10 mouse cellular contexts compared by ENCODE assay signal in the genomic region with DNA sequence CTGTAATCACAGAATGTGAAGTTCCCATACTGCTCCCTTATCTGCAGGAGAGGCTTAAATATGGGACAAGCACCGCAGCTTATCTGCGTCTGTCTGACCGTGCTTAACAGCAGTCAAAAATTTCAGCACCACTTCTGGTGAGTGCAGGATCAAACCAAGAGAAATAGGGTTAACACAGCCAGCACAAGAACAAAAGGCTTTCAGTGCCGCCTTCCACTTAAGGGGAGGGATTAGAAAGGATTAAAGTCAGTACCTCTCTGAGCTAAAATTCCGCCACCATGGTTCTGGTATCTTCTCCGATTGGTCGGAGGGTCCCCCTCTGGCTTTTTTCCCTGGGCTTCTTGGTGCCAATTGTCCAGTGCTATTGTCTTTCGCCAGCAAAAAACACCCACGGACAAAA. TPM values are rescaled to one million over a fixed set of nuclear protein-coding genes. Genes with fewer than 3 reads are reported as not detected.
DNase-seq lines count a peak whose midpoint lies in the region; ATAC-seq lines count a peak whose summit lies in the region.
"Had no signal": no experiment of that assay in that cellular context is flagged by ENCODE, and none has a peak within 500 bp of the region (broad histone marks: within the 10 kb centered on the region; RNA-seq: fewer than 3 reads in every experiment).

No protein-coding gene starts in this region.

- H3K27ac ChIP-seq in lung, embryonic 16.5 days (ENCODE audit: low read length), result peak overlapping the region; percentile 67
- H3K27ac ChIP-seq in forebrain, embryonic 11.5 days (ENCODE audit: low read depth, low read length), result peak overlapping the region; percentile 53
- no peak overlapping the region for H3K27ac ChIP-seq in limb, embryonic 15.5 days
- no peak overlapping the region; the same call in 1 of the 2 replicates for H3K27ac ChIP-seq in stomach, embryonic 15.5 days

- H3K9me3 ChIP-seq in lung, embryonic 16.5 days (ENCODE audit: control insufficient read depth, low read length), result no peaks in the 10 kb centered on the region
- no peaks in the 10 kb centered on the region for H3K9me3 ChIP-seq in forebrain, embryonic 11.5 days (ENCODE audit: control insufficient read depth, low read length)
- no peaks in the 10 kb centered on the region for H3K9me3 ChIP-seq in limb, embryonic 15.5 days
- no peaks in the 10 kb centered on the region for H3K9me3 ChIP-seq in stomach, embryonic 15.5 days

- no peaks in the 10 kb centered on the region for H3K27me3 ChIP-seq in lung, embryonic 16.5 days (ENCODE audit: control insufficient read depth, insufficient read depth, low read depth, low read length)
- no peaks in the 10 kb centered on the region for H3K27me3 ChIP-seq in forebrain, embryonic 11.5 days (ENCODE audit: control insufficient read depth, insufficient read depth, low read length)
- H3K27me3 ChIP-seq in limb, embryonic 15.5 days, result no peaks in the 10 kb centered on the region
- no peaks in the 10 kb centered on the region for H3K27me3 ChIP-seq in stomach, embryonic 15.5 days (replicated peaks)
- H3K27me3 ChIP-seq: megakaryocyte, embryonic 14.5 days; Patski had no signal

- H3K4me2 ChIP-seq in lung, embryonic 16.5 days (ENCODE audit: low read depth, low read length), result peak overlapping the region; percentile 43
- H3K4me2 ChIP-seq in forebrain, embryonic 11.5 days (ENCODE audit: low read depth, low read length, severe bottlenecking), result peak overlapping the region; percentile 37
- H3K4me2 ChIP-seq in limb, embryonic 15.5 days, result peak overlapping the region; percentile 23
- H3K4me2 ChIP-seq in stomach, embryonic 15.5 days, result peak overlapping the region; percentile 35; the same call in 1 of the 2 replicates

- WGBS in lung, embryonic 16.5 days, result 27% methylated on average over 9 of the region's 9 CpGs
- 33% methylated on average over 9 of the region's 9 CpGs for WGBS in forebrain, embryonic 11.5 days
- 49% methylated on average over 9 of the region's 9 CpGs for WGBS in limb, embryonic 15.5 days
- WGBS in stomach, embryonic 15.5 days, result 54% methylated on average over 9 of the region's 9 CpGs

- H3K36me3 ChIP-seq in lung, embryonic 16.5 days (ENCODE audit: control insufficient read depth, insufficient read depth, low read length), result no peaks in the 10 kb centered on the region
- no peaks in the 10 kb centered on the region for H3K36me3 ChIP-seq in forebrain, embryonic 11.5 days (ENCODE audit: control insufficient read depth, insufficient read depth, low read length)
- no peaks in the 10 kb centered on the region for H3K36me3 ChIP-seq in limb, embryonic 15.5 days
- no peaks in the 10 kb centered on the region for H3K36me3 ChIP-seq in stomach, embryonic 15.5 days

- H3K4me1 ChIP-seq in lung, embryonic 16.5 days (replicated peaks; ENCODE audit: control insufficient read depth, insufficient read depth, low read length), result no peaks in the 10 kb centered on the region
- H3K4me1 ChIP-seq in forebrain, embryonic 11.5 days (replicated peaks; ENCODE audit: control insufficient read depth, insufficient read depth, low read length), result no peaks in the 10 kb centered on the region
- no peaks in the 10 kb centered on the region for H3K4me1 ChIP-seq in limb, embryonic 15.5 days
- H3K4me1 ChIP-seq in stomach, embryonic 15.5 days, result no peaks in the 10 kb centered on the region
- H3K4me1 ChIP-seq: megakaryocyte, embryonic 14.5 days had no signal

- DNase-seq in lung, adult 18-20 months, result no peak
- peak; percentile 52 for DNase-seq in forebrain, embryonic 11.5 days (ENCODE audit: low spot score)
- DNase-seq in adrenal gland, adult 2 months, result no peak
- no peak for DNase-seq in thymus, postnatal 14 days
- DNase-seq in thymus, postnatal 25 days, result no peak

- peak overlapping the region; percentile 17 for H3K9ac ChIP-seq in lung, embryonic 16.5 days (ENCODE audit: low read length)
- H3K9ac ChIP-seq in forebrain, embryonic 11.5 days (ENCODE audit: low read length), result peak overlapping the region; percentile 37
- H3K9ac ChIP-seq in limb, embryonic 15.5 days, result no peak overlapping the region
- no peak overlapping the region for H3K9ac ChIP-seq in stomach, embryonic 15.5 days

- peak; percentile 90 for ATAC-seq in lung, embryonic 16.5 days (ENCODE audit: low read depth)
- ATAC-seq in forebrain, embryonic 11.5 days (replicated peaks; ENCODE audit: low FRiP score), result peak; percentile 85
- no peak for ATAC-seq in limb, embryonic 15.5 days (ENCODE audit: insufficient number of reproducible peaks, low FRiP score, low TSS enrichment, low read depth)
- no peak for ATAC-seq in stomach, embryonic 15.5 days (ENCODE audit: insufficient read depth, low FRiP score, low read depth)
- ATAC-seq: Patski had no signal

- H3K4me3 ChIP-seq in lung, embryonic 16.5 days (ENCODE audit: low read length), result peak overlapping the region; percentile 30
- peak overlapping the region; percentile 7; the same call in 1 of the 2 replicates for H3K4me3 ChIP-seq in forebrain, embryonic 11.5 days (ENCODE audit: low read depth, low read length)
- peak overlapping the region; percentile 2; the same call in 1 of the 2 replicates for H3K4me3 ChIP-seq in limb, embryonic 15.5 days
- peak overlapping the region; percentile 21 for H3K4me3 ChIP-seq in stomach, embryonic 15.5 days (replicated peaks)
- H3K4me3 ChIP-seq: megakaryocyte, embryonic 14.5 days had no signal

RNA-seq across cellular contexts. Expression of gene Zfp932, which starts 27.0 kb away (rescaled TPM):
- 17.8 and 18.2 TPM in 2 replicates for polyA plus RNA-seq in lung, embryonic 16.5 days (2015; fragmentation: Nextera tagmentation; extraction: Ambion mirVana)
- 28.0 and 28.6 TPM in 2 replicates for polyA plus RNA-seq in forebrain, embryonic 11.5 days (2014; fragmentation: Nextera tagmentation; extraction: Ambion mirVana)
- polyA plus RNA-seq in limb, embryonic 15.5 days (2015; fragmentation: Nextera tagmentation; extraction: Ambion mirVana), result 18.0 and 20.4 TPM in 2 replicates
- polyA plus RNA-seq in stomach, embryonic 15.5 days (2015; fragmentation: Nextera tagmentation; extraction: Ambion mirVana), result 22.7 and 23.3 TPM in 2 replicates
- total RNA-seq in adrenal gland, adult 2 months (2021), result 10 to 100 TPM; 19.6 to 20.2 TPM
- polyA plus RNA-seq in adrenal gland, adult 2 months (2012; rRNA removed), result 0.94 and 1.0 TPM in 2 replicates

RNA-seq across cellular contexts. Expression of gene Gm17655, which starts 49.0 kb away (rescaled TPM):
- 4.8 and 6.0 TPM in 2 replicates for polyA plus RNA-seq in lung, embryonic 16.5 days (2015; fragmentation: Nextera tagmentation; extraction: Ambion mirVana)
- polyA plus RNA-seq in forebrain, embryonic 11.5 days (2014; fragmentation: Nextera tagmentation; extraction: Ambion mirVana), result 5.7 and 6.4 TPM in 2 replicates
- 2.4 and 3.2 TPM in 2 replicates for polyA plus RNA-seq in limb, embryonic 15.5 days (2015; fragmentation: Nextera tagmentation; extraction: Ambion mirVana)
- polyA plus RNA-seq in stomach, embryonic 15.5 days (2015; fragmentation: Nextera tagmentation; extraction: Ambion mirVana), result 2.8 and 4.6 TPM in 2 replicates
- total RNA-seq in adrenal gland, adult 2 months (2021), result 1 to 10 TPM; 4.8 to 9.2 TPM
- polyA plus RNA-seq in adrenal gland, adult 2 months (2012; rRNA removed), result not detected in 2 replicates

Comparison
In these comparisons a context has a peak if more than half of its experiments do, and no peak if none do; other contexts are left out.
1. ATAC-seq: peak in lung, embryonic 16.5 days (single experiment) and forebrain, embryonic 11.5 days (single experiment); none in limb, embryonic 15.5 days (single experiment) and stomach, embryonic 15.5 days (single experiment).
2. H3K27ac ChIP-seq: peak in lung, embryonic 16.5 days (single experiment) and forebrain, embryonic 11.5 days (single experiment); none in limb, embryonic 15.5 days (single experiment) and stomach, embryonic 15.5 days (single experiment).
3. H3K9ac ChIP-seq: peak in lung, embryonic 16.5 days (single experiment) and forebrain, embryonic 11.5 days (single experiment); none in limb, embryonic 15.5 days (single experiment) and stomach, embryonic 15.5 days (single experiment).
4. Peak in every context shown above with its lines, with median percentiles within 50 percentile points of each other: H3K4me2 ChIP-seq and H3K4me3 ChIP-seq.